ENCODE assay signal across 8 mouse cellular contexts in genomic region chr10:116893753-116894152, GRCm38 (mm10). TPM values are rescaled to one million over a fixed set of nuclear protein-coding genes. Genes with fewer than 3 reads are reported as not detected.
DNase-seq lines count a peak whose midpoint lies in the region; ATAC-seq and TF ChIP-seq lines count a peak whose summit lies in the region.

No protein-coding gene starts in this region.

- WGBS in hindbrain, embryonic 14.5 days, result 21% methylated on average over 3 of the region's 3 CpGs
- WGBS in hindbrain, embryonic 13.5 days, result 17% methylated on average over 3 of the region's 3 CpGs
- 5% methylated on average over 3 of the region's 3 CpGs for WGBS in large intestine, adult 2 months
- WGBS in midbrain, embryonic 15.5 days, result 21% methylated on average over 3 of the region's 3 CpGs

- no peaks in the 10 kb centered on the region for H3K9me3 ChIP-seq in hindbrain, embryonic 14.5 days (ENCODE audit: control insufficient read depth, low read length)
- H3K9me3 ChIP-seq in hindbrain, embryonic 13.5 days, result no peaks in the 10 kb centered on the region
- H3K9me3 ChIP-seq in midbrain, embryonic 15.5 days, result no peaks in the 10 kb centered on the region

- TF ChIP-seq POLR2A in cortical plate, adult 2 months (IDR thresholded peaks at IDR 0.05; ENCODE audit: extremely low read depth, insufficient read depth, low read length), result no peak
- TF ChIP-seq POLR2A in myocyte (IDR thresholded peaks at IDR 0.05; ENCODE audit: insufficient read length, low read depth), result no peak

- H3K27ac ChIP-seq in hindbrain, embryonic 14.5 days, result no peak overlapping the region
- no peak overlapping the region for H3K27ac ChIP-seq in hindbrain, embryonic 13.5 days
- no peak overlapping the region for H3K27ac ChIP-seq in cortical plate, adult 2 months (ENCODE audit: insufficient read depth, low read length)
- H3K27ac ChIP-seq in midbrain, embryonic 15.5 days, result no peak overlapping the region

- H3ac ChIP-seq in myocyte (ENCODE audit: control insufficient read depth, insufficient read length), result no peak overlapping the region

- H3K4me3 ChIP-seq in hindbrain, embryonic 14.5 days (replicated peaks; ENCODE audit: low read length), result no peak overlapping the region
- no peak overlapping the region for H3K4me3 ChIP-seq in hindbrain, embryonic 13.5 days
- H3K4me3 ChIP-seq in cortical plate, adult 2 months (ENCODE audit: insufficient read depth, low read length), result no peak overlapping the region
- H3K4me3 ChIP-seq in myocyte, result no peak overlapping the region
- H3K4me3 ChIP-seq in midbrain, embryonic 15.5 days, result no peak overlapping the region

- no peaks in the 10 kb centered on the region for H3K79me2 ChIP-seq in myocyte (ENCODE audit: control insufficient read depth, insufficient read depth)

- H3K27me3 ChIP-seq in hindbrain, embryonic 14.5 days (ENCODE audit: control insufficient read depth, insufficient read depth, low read length), result no peaks in the 10 kb centered on the region
- no peaks in the 10 kb centered on the region for H3K27me3 ChIP-seq in hindbrain, embryonic 13.5 days
- H3K27me3 ChIP-seq in myocyte (ENCODE audit: control insufficient read depth, insufficient read depth, insufficient read length), result no peaks in the 10 kb centered on the region
- no peaks in the 10 kb centered on the region for H3K27me3 ChIP-seq in midbrain, embryonic 15.5 days (replicated peaks)

- H3K36me3 ChIP-seq in hindbrain, embryonic 14.5 days (replicated peaks; ENCODE audit: control insufficient read depth, insufficient read depth), result no peaks in the 10 kb centered on the region
- H3K36me3 ChIP-seq in hindbrain, embryonic 13.5 days, result no peaks in the 10 kb centered on the region
- no peaks in the 10 kb centered on the region for H3K36me3 ChIP-seq in myocyte (ENCODE audit: control insufficient read depth, insufficient read depth)
- H3K36me3 ChIP-seq in midbrain, embryonic 15.5 days (replicated peaks), result no peaks in the 10 kb centered on the region

- H3K4me2 ChIP-seq in hindbrain, embryonic 14.5 days (replicated peaks), result no peak overlapping the region
- no peak overlapping the region for H3K4me2 ChIP-seq in hindbrain, embryonic 13.5 days
- peak overlapping the region; percentile 3 for H3K4me2 ChIP-seq in myocyte (ENCODE audit: low read depth)
- no peak overlapping the region for H3K4me2 ChIP-seq in midbrain, embryonic 15.5 days

- peak; percentile 64 for TF ChIP-seq CTCF in cortical plate, adult 2 months (IDR thresholded peaks at IDR 0.05; ENCODE audit: extremely low read depth, insufficient read depth, low read length)

- DNase-seq in hindbrain, embryonic 14.5 days (ENCODE audit: low spot score), result peak; percentile 42
- peak; percentile 35 for DNase-seq in A20 (ENCODE audit: low read depth, low spot score)
- peak; percentile 29 for DNase-seq in T-cell, adult 2 months (ENCODE audit: low spot score)
- peak; percentile 40 for DNase-seq in large intestine, adult 2 months (ENCODE audit: low read depth, low spot score)

- H3K4me1 ChIP-seq in hindbrain, embryonic 14.5 days (replicated peaks; ENCODE audit: control insufficient read depth, insufficient read depth, low read length), result no peaks in the 10 kb centered on the region
- no peaks in the 10 kb centered on the region for H3K4me1 ChIP-seq in hindbrain, embryonic 13.5 days (replicated peaks)
- no peaks in the 10 kb centered on the region for H3K4me1 ChIP-seq in cortical plate, adult 2 months (ENCODE audit: control insufficient read depth, insufficient read depth, low read length)
- no peaks in the 10 kb centered on the region for H3K4me1 ChIP-seq in midbrain, embryonic 15.5 days

- H3K9ac ChIP-seq in hindbrain, embryonic 14.5 days, result no peak overlapping the region
- H3K9ac ChIP-seq in hindbrain, embryonic 13.5 days, result no peak overlapping the region
- H3K9ac ChIP-seq in midbrain, embryonic 15.5 days, result no peak overlapping the region

- ATAC-seq in hindbrain, embryonic 14.5 days (ENCODE audit: low FRiP score), result no peak
- ATAC-seq in hindbrain, embryonic 13.5 days (ENCODE audit: low FRiP score), result no peak
- no peak for ATAC-seq in midbrain, embryonic 15.5 days (replicated peaks)

TF ChIP-seq in myocyte, 11 proteins besides CTCF, POLR2A, EP300 and RAD21:
- TF ChIP-seq REST (IDR thresholded peaks at IDR 0.05; ENCODE audit: insufficient read depth, insufficient read length) (no peak), MYOG (IDR thresholded peaks at IDR 0.05; ENCODE audit: control insufficient read depth in 1 of 3, insufficient read depth in 1 of 3, insufficient read length in 2 of 3, low read depth in 2 of 3) (no peak), CEBPB (IDR thresholded peaks at IDR 0.05; ENCODE audit: insufficient read depth, poor library complexity, severe bottlenecking) (no peak), MAX (IDR thresholded peaks at IDR 0.05; ENCODE audit: low read depth) (no peak), USF1 (IDR thresholded peaks at IDR 0.05; ENCODE audit: low read depth) (no peak), POLR2AphosphoS2 (IDR thresholded peaks at IDR 0.05; ENCODE audit: insufficient read length, low read depth) (no peak), TCF12 (IDR thresholded peaks at IDR 0.05; ENCODE audit: insufficient read depth, poor library complexity, severe bottlenecking) (no peak)

RNA-seq across cellular contexts. Expression of gene Myrfl, which starts 3.0 kb away (rescaled TPM):
- 0.08 TPM in 1 of 2 replicates, not detected in the other for polyA plus RNA-seq in hindbrain, embryonic 14.5 days (2014; fragmentation: Nextera tagmentation; extraction: Ambion mirVana)
- polyA plus RNA-seq in hindbrain, embryonic 13.5 days (2015; fragmentation: Nextera tagmentation; extraction: Ambion mirVana), result 0.05 and 0.19 TPM in 2 replicates
- 0.10 and 0.11 TPM in 2 replicates for polyA plus RNA-seq in cortical plate, adult 2 months (2012; rRNA removed)
- polyA plus RNA-seq in large intestine, adult 2 months (2012; rRNA removed), result 25.9 and 39.9 TPM in 2 replicates
- 0.04 TPM for polyA plus RNA-seq in myocyte (2012; fragmentation: generic; extraction: Trizol)
- polyA plus RNA-seq in midbrain, embryonic 15.5 days (2015; fragmentation: Nextera tagmentation; extraction: Ambion mirVana), result 0.10 and 0.22 TPM in 2 replicates

RNA-seq across cellular contexts. Expression of gene Rab3ip, which starts 56.8 kb away (rescaled TPM):
- 44.8 and 48.0 TPM in 2 replicates for polyA plus RNA-seq in hindbrain, embryonic 14.5 days (2014; fragmentation: Nextera tagmentation; extraction: Ambion mirVana)
- 46.1 and 49.7 TPM in 2 replicates for polyA plus RNA-seq in hindbrain, embryonic 13.5 days (2015; fragmentation: Nextera tagmentation; extraction: Ambion mirVana)
- polyA plus RNA-seq in cortical plate, adult 2 months (2012; rRNA removed), result 36.1 and 38.7 TPM in 2 replicates
- polyA plus RNA-seq in large intestine, adult 2 months (2012; rRNA removed), result 98.2 and 144 TPM in 2 replicates
- 29.1 TPM for polyA plus RNA-seq in myocyte (2012; fragmentation: generic; extraction: Trizol)
- polyA plus RNA-seq in midbrain, embryonic 15.5 days (2015; fragmentation: Nextera tagmentation; extraction: Ambion mirVana), result 41.8 and 42.8 TPM in 2 replicates

Comparison
In these comparisons a context has a peak if more than half of its experiments do, and no peak if none do; other contexts are left out.
1. RNA of gene Myrfl, which starts 3.0 kb away (polyA plus RNA-seq): 25.9 to 39.9 TPM in large intestine, adult 2 months; 0.05 to 0.19 TPM in hindbrain, embryonic 13.5 days, 0.10 to 0.11 TPM in cortical plate, adult 2 months, 0.10 to 0.22 TPM in midbrain, embryonic 15.5 days, 0.08 TPM in hindbrain, embryonic 14.5 days and 0.04 TPM in myocyte (single experiment); every median in the first group is over 10 times any median in the second.
2. Peak in every context shown above with its lines, with median percentiles within 50 percentile points of each other: DNase-seq.